Mouse (Mus musculus) gastrocnemius, postnatal 4 days (tissue): ENCODE results near the gene Aldh1l2. TPM values are rescaled to one million over a fixed set of nuclear protein-coding genes. Genes with fewer than 3 reads are reported as not detected.
"Not testable (repeated sequence)": the region's sequence is repeated elsewhere in the genome, so short reads cannot be mapped to it uniquely, and the experiment has no call there.

Source experiments
- DNase-seq, 2 experiments: peaks; one replicate each; pipeline ENCODE4 v3.0.0; 2021 to 2022; ENCODE audit warnings: low spot score in 2 of 2, mixed read lengths in 2 of 2
- long read RNA-seq, 2 experiments: library from polyadenylated mRNA; stranded (forward); transcript quantifications; one replicate each; pipeline ENCODE4 v2.0.0; 2021
- total RNA-seq, 2 experiments: library from RNA; stranded (reverse); gene quantifications; 2 replicates each; pipeline ENCODE4 v1.2.3; 2021

The Aldh1l2 gene
- total RNA-seq = 10 to 100 TPM; 12.4 to 13.8 TPM
- long read RNA-seq, experiment 1, full-length matches to known transcripts = 8 of 10 reads
- long read RNA-seq, experiment 1, partial matches to known transcripts = 2 of 10 reads
- long read RNA-seq, experiment 1, other reads (novel, unspliced or antisense) = 0 of 10 reads
- long read RNA-seq, experiment 2, full-length matches to known transcripts = 20 of 25 reads
- long read RNA-seq, experiment 2, partial matches to known transcripts = 1 of 25 reads
- long read RNA-seq, experiment 2, other reads (novel, unspliced or antisense) = 4 of 25 reads

GRCm38 (mm10) chr10:83533910-83534283, at the start of gene Aldh1l2:
Gene Aldh1l2, minus strand, starts transcription at chr10:83534140.
- peak; percentile 49 to 57 for DNase-seq

- DNase-seq = no peak
Observed at GRCm38 (mm10) chr10:83565449-83566441, 31.8 kb upstream of the Aldh1l2 start.

GRCm38 (mm10) chr10:83563005-83563404, 29.1 kb upstream of the Aldh1l2 start:
- no peak for DNase-seq

GRCm38 (mm10) chr10:83545341-83545740, 11.4 kb upstream of the Aldh1l2 start:
- DNase-seq = no peak

- DNase-seq = peak in 1 of 2 experiments; percentile 68
Observed at GRCm38 (mm10) chr10:83544103-83544479, 10.2 kb upstream of the Aldh1l2 start.

GRCm38 (mm10) chr10:83543439-83544102, 9.6 kb upstream of the Aldh1l2 start, which contains the start of gene Washc4:
Gene Washc4, plus strand, starts transcription at chr10:83543752.
- DNase-seq = peak; percentile 96 to 97

GRCm38 (mm10) chr10:83542241-83542640, 8.3 kb upstream of the Aldh1l2 start:
- DNase-seq = no peak

- no peak for DNase-seq
Observed at GRCm38 (mm10) chr10:83540092-83540491, 6.2 kb upstream of the Aldh1l2 start.

GRCm38 (mm10) chr10:83539311-83539980, 5.5 kb upstream of the Aldh1l2 start:
- no peak for DNase-seq

- DNase-seq = no peak
Observed at GRCm38 (mm10) chr10:83536436-83536835, 2.5 kb upstream of the Aldh1l2 start.

- DNase-seq = peak in 1 of 2 experiments; percentile 59
Observed at GRCm38 (mm10) chr10:83533258-83533909, 556 bp downstream of the Aldh1l2 start.

GRCm38 (mm10) chr10:83530384-83530967, 3.5 kb downstream of the Aldh1l2 start:
- DNase-seq = no peak

GRCm38 (mm10) chr10:83524238-83524637, 9.7 kb downstream of the Aldh1l2 start:
- not testable (repeated sequence) for DNase-seq

- DNase-seq = no peak
Observed at GRCm38 (mm10) chr10:83520990-83521389, 12.9 kb downstream of the Aldh1l2 start.

GRCm38 (mm10) chr10:83513736-83514135, 20.2 kb downstream of the Aldh1l2 start:
- no peak for DNase-seq

GRCm38 (mm10) chr10:83511304-83511703, 22.6 kb downstream of the Aldh1l2 start:
- no peak for DNase-seq

GRCm38 (mm10) chr10:83508962-83509660, 24.8 kb downstream of the Aldh1l2 start:
- DNase-seq = no peak

GRCm38 (mm10) chr10:83497321-83497720, 36.6 kb downstream of the Aldh1l2 start:
- DNase-seq = no peak

- DNase-seq = no peak
Observed at GRCm38 (mm10) chr10:83490506-83490905, 43.4 kb downstream of the Aldh1l2 start.
